Mouse (Mus musculus): ENCODE results near the gene Celsr1. TPM values are rescaled to one million over a fixed set of nuclear protein-coding genes. Genes with fewer than 3 reads are reported as not detected.
A peak's percentile ranks its signal among the peaks of the same experiment; 100 is the strongest.

Gene Celsr1
- total RNA-seq, 2 experiments from 2014 or later, result 5.0 to 5.1 TPM

DNA sequence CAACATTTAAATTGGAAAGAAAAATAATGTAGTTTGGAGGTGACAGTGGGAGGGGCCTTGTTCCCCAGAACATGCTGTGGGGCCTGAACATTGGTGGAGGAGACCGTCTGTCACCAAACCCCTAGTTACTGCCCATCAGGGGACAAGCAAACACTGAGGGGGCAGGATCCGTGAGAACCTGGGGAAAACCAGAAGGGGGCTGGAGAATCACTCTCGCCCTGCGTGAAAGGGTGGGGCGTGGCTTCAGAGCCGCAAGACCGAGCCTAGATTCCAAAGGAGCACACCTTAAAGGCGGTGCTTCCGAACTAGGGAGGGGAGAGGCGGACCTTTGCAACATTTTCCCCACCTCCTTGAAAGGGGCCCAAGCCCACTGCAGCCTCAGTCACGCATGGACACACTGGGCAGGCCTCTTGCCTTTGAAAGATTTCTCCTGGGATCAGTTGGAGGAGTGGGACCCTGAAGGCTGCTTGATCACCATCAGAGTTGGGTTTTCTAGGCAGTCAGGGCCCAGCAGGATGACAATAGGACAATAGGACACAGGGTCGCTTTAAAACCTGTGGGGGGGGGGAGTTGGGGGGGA, 1.3 kb upstream of the Celsr1 start:
- DNase-seq, result no peak

GRCm38 (mm10) chr15:86034021-86034523, 495 bp upstream of the Celsr1 start:
- DNase-seq, result peak in 1 of 2 experiments; percentile 22

GRCm38 (mm10) chr15:86032811-86033190, 776 bp downstream of the Celsr1 start:
- DNase-seq, result peak in 1 of 2 experiments; percentile 13

DNA sequence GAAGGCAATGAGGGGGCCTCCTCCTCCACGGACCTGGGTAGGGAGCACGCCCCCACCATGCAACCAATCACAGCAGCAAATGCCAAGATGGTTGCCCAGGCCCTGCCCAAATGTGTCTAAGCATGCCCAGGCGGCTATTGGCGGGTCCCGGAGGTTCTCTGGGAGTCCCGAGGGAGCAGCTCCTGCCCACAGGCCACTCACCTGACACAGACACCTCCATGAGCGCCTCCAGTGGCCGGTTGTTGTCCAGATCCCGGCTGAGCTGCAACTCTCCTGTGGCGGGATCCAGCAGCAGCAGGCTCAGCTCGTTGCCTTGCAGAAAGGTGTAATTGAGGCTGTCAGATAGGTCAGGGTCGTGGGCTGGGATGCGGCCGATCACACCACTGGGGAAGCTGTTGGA, 3.6 kb downstream of the Celsr1 start:
- DNase-seq, result no peak

DNA sequence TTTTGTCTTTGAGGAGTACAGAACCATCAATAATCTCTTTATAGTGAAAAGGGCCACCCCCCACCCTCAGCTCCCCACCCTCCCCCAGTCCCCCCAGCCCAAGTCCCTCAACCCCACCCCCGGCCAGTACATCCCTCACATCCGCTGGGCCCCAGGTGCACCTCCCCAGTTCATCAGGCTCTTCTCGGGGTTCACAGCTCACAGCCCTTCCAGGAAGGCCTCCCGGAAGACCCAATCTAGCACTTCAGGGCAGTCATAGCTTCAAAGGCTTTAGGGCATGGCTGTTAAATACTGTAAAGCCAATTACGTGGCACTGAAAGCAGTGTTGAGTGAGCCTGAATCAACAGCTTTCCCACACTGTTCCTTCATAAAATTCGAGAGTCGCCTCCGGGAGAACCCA, 5.7 kb downstream of the Celsr1 start:
- no peak for DNase-seq

DNA sequence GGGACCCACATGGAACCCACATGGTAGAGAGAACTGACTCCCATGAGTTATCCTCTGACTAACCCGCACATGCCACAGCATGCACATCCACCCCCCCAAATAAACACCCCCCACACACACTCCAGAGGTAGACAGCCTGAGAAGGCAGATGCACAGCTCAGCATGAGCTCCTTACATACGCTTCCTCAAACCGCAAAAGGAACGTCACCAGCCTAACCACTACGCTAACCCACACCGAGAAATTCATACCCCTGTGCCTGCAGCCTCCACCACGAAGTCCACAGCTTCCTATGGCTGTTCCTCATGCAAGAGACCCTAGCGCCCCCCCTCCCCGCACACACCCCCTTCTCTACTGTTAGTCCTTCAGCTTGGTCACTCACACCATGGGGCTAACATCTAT, 11.6 kb downstream of the Celsr1 start:
- DNase-seq, result no peak

DNA sequence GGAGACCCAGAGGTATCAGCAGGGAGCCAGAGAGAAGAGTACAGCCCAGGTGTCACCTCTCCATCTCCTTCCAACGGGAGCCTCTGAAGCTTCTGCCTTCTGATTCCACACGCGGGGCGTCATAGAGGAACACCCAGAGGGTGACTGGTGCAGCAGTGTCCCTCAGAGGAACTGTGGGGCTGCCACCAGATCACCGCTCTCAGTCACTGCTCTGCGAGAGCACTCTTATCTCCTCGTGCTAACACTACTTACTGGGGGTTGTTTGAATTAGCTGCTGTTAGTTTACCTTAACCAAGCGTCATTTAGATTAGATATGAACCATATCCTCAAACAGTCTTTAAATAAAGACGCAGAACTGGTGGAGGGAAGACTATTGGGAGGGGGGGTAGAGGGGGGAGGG, 12.3 kb downstream of the Celsr1 start:
- no peak for DNase-seq

DNA sequence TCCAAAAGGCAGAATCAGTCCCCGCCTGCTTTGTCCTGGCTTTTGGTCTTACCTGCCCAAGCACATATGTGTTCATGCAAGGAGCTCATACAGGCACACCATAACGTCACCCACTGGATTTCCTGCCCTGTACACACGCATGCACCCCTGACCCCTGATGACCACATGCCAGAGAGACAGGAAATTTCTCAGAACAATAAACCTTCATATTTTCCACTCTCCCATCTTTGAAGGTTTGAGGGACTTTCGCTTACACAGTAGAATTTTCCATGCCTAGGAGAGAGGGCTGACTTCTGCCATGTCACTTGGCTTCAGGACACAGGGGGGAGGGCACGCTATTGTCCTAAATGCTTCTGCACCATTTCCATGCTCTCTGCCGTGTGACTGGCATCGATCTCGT, 13.6 kb downstream of the Celsr1 start:
- peak; percentile 15 to 22 for DNase-seq

- DNase-seq, result no peak
Observed at GRCm38 (mm10) chr15:86018753-86019512, 14.6 kb downstream of the Celsr1 start.

GRCm38 (mm10) chr15:86017336-86017735, 16.2 kb downstream of the Celsr1 start:
- no peak for DNase-seq

- DNase-seq, result no peak
Observed at GRCm38 (mm10) chr15:86015860-86016541, 17.6 kb downstream of the Celsr1 start.

DNA sequence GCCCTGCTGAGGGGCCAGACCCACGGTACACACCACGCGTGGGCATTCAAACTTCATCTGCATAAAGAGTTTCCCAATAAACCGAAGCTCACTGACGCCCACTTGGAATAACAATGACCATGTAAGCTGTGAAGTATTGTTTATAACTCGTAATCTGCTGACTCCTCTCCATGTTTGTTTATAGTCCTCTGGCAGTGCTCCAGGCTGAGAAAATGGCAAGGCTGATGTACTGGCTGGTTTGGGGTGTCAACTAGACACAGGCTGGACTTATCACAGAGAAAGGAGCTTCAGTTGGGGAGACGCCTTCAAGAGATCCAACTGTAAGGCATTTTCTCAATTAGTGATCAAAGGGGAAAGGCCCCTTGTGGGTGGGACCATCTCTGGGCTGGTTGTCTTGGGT, 18.6 kb downstream of the Celsr1 start:
- no peak for DNase-seq

DNA sequence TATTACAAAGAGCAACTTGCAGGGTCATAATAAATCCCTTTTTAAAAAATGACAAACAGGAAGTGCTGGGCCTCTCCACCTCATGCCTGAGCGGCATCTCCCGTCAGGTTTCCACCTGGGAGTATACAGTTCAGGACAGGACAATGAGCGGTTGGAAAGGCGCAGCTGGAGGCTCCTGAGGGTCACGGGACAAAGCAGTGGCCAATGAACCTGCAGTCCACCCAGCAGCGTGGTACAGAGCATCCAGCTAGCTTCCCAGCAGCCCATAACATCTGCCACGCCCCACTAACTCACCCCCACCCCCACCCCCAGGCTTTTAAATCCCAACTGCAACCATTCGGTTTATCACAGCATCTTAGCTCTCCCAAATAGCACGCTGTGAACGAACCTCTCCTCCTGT, 19.9 kb downstream of the Celsr1 start:
- no peak for DNase-seq

GRCm38 (mm10) chr15:86013130-86013529, 20.4 kb downstream of the Celsr1 start:
- no peak for DNase-seq

DNA sequence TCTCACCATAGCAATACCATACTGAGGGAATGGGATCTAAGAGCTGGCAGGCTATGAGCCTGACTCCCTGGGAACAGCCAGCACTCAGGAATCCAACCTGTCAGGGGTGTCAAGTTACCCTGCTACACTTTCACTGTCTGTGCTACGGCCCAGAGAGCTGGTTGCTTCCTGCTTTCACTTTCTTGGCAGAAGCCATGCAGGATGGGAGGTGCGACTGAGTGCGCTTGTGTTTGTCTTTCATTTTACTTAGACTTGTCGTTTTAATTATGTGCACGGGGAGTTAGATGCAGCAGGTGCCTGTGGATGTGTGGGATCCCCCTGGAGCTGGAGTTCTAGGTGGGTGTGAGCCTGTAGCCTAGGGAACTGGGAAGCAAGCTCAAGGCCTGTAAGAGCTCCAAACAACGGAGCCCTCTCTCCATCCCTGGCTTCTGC, 25.9 kb downstream of the Celsr1 start:
- DNase-seq, result peak; percentile 23 to 43

GRCm38 (mm10) chr15:86005691-86006525, 27.7 kb downstream of the Celsr1 start:
- peak; percentile 43 to 68 for DNase-seq

- no peak for DNase-seq
Observed at GRCm38 (mm10) chr15:86004048-86004447, 29.5 kb downstream of the Celsr1 start.

DNA sequence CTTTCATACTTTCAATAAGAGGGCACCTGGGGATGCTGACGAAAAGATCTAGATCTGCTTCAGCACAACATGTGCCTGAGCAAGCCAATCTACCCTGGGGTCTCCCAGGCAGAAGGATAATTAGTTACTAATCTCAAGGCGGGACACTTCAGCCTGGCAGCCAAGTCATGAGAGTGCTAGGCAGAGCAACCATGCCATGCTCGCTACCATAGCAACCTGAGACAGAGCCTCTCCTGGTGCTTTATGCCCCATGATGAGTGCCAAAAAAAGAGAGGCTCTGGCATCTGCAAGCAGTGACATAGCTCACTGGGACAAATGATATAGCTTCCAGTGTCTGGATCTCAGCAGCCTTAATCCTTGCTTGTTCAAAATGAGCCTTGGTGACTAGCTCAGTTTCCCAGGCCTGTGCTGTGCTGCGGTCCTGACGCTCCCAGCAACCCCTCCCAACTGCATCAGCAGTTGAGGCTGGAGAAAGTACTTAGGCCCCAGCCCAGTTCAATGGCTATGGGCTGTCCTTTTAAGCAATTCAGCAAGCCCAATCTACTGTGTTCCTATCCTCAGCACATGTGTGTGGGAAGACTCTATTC, 32.8 kb downstream of the Celsr1 start:
- DNase-seq, result peak; percentile 16 to 33

- DNase-seq, result no peak
Observed at GRCm38 (mm10) chr15:85998525-85999230, 34.9 kb downstream of the Celsr1 start.

GRCm38 (mm10) chr15:85996031-85996765, 37.4 kb downstream of the Celsr1 start:
- DNase-seq, result no peak
